Mouse (Mus musculus): ENCODE measurements around the gene Dhx32. TPM values are rescaled to one million over a fixed set of nuclear protein-coding genes. Genes with fewer than 3 reads are reported as not detected.
"Not testable (repeated sequence)": the region's sequence is repeated elsewhere in the genome, so short reads cannot be mapped to it uniquely, and the experiment has no call there.

The Dhx32 gene
- polyA plus RNA-seq, 1 experiment from 2014 or later = 51.0 TPM

DNA sequence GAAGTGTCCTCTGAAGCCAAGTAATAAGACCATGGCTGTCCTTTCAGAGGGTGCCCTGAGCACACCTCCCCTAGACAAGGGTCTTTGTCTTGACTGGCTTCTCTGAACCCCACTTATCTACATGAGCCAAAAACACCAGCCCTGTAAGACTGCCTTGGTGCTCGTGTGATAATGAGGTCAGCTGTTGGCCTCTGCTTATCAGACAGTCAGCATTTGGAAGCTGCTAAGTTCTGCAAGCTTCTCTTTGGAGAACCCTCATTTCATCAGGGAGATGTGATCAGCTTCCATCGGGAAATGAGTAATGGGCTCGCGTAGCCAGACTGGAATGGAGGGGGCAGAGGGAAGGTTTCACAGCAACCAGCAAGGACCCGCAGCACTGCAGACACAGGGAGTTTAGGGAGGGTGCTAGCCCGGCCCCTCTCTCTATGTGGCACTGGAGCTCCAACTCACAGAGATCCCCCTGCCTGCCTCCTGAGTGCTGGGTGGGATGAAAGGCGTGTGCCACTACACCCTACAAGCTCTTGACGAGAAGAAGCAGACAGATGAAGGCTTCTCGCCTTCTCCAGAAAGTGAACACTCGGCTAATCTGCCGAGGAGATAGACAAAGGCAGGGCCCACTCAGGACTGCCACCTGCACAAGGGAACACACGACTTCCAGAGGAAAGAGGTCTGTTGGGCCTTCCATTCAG is 84.4 kb downstream of the Dhx32 start:
- Histone ChIP-seq H3K4me1 (replicated peaks; ENCODE audit: control insufficient read depth, insufficient read depth, low read length) (no peaks in the 10 kb centered on the region), H3K4me3 (replicated peaks; ENCODE audit: low read length) (no peak overlapping the region), H3K27me3 (replicated peaks; ENCODE audit: control insufficient read depth, insufficient read depth, low read length) (no peaks in the 10 kb centered on the region), H3K9ac (replicated peaks; ENCODE audit: low read depth, low read length) (no peak overlapping the region), H3K36me3 (ENCODE audit: control insufficient read depth, insufficient read depth) (no peaks in the 10 kb centered on the region), H3K27ac (ENCODE audit: low read length) (no peak overlapping the region), H3K9me3 (ENCODE audit: control insufficient read depth, low read length) (no peaks in the 10 kb centered on the region), H3K4me2 (ENCODE audit: low read length) (no peak overlapping the region)
- ATAC-seq = no peak
- 90% methylated on average over 12 of the region's 12 CpGs for WGBS

DNA sequence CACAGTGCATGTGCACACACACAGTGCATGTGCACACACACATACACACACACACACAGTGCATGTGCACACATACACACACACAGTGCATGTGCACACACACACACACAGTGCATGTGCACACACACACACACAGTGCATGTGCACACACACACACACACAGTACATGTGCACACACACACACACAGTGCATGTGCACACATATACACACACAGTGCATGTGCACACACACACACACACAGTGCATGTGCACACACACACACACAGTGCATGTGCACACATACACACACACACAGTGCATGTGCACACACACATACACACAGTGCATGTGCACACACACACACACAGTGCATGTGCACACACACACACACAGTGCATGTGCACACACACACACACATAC is 96.9 kb downstream of the Dhx32 start:
- H3K9ac ChIP-seq (replicated peaks; ENCODE audit: low read depth, low read length); H3K27me3 ChIP-seq (replicated peaks; ENCODE audit: control insufficient read depth, insufficient read depth, low read length); H3K27ac ChIP-seq (ENCODE audit: low read length); H3K4me1 ChIP-seq (replicated peaks; ENCODE audit: control insufficient read depth, insufficient read depth, low read length); ATAC-seq; H3K9me3 ChIP-seq (ENCODE audit: control insufficient read depth, low read length); H3K4me3 ChIP-seq (replicated peaks; ENCODE audit: low read length); H3K4me2 ChIP-seq (ENCODE audit: low read length): not testable (repeated sequence)
- peaks cover 17% of the 10 kb centered on the region for H3K36me3 ChIP-seq (ENCODE audit: control insufficient read depth, insufficient read depth)

DNA sequence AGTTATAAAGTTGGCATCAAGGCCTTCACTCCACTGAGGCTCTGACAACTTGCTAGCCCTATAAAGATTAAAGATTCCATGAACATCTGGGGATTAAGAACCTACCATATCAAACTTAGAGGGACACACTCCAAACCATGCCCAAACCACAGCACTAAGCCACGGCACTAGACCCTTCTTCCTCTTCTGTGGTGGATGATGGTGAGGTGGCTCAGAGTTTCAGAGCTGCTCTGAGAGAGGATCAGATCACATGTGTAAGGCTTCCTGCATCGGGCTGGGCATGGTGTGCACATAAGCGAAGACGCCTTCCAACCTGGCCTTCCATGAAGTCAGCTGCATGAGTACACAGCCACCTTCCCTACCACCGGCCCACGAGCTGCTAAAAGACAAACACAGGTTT is 97.8 kb downstream of the Dhx32 start:
- Histone ChIP-seq H3K4me1 (replicated peaks; ENCODE audit: control insufficient read depth, insufficient read depth, low read length) (no peaks in the 10 kb centered on the region), H3K4me3 (replicated peaks; ENCODE audit: low read length) (no peak overlapping the region), H3K27me3 (replicated peaks; ENCODE audit: control insufficient read depth, insufficient read depth, low read length) (no peaks in the 10 kb centered on the region), H3K9ac (replicated peaks; ENCODE audit: low read depth, low read length) (no peak overlapping the region), H3K36me3 (ENCODE audit: control insufficient read depth, insufficient read depth) (peaks cover 12% of the 10 kb centered on the region), H3K27ac (ENCODE audit: low read length) (no peak overlapping the region), H3K9me3 (ENCODE audit: control insufficient read depth, low read length) (peaks cover 3% of the 10 kb centered on the region; the same call in 1 of the 2 replicates), H3K4me2 (ENCODE audit: low read length) (no peak overlapping the region)
- ATAC-seq = no peak
- 95% methylated on average over 6 of the region's 6 CpGs for WGBS

DNA sequence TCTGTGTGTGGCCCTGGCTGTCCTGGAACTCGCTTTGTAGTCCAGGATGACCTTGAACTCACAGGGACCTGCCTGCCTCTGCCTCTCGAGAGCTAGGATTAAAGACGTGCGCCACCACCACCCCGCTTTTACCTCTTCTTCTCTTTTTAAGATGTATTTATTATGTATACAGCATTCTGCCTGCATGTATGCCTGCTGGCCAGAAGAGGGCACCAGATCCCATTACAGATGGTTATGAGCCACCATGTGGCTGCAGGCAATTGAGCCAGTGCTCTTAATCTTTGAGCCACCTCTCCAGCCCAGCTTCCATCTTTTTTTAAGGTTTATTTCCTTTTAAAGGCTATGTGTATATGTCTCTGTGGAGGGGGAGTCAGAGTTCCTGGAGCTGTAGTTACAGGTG is 98.4 kb downstream of the Dhx32 start:
- WGBS = 84% methylated on average over 5 of the region's 5 CpGs
- Histone ChIP-seq H3K4me1 (replicated peaks; ENCODE audit: control insufficient read depth, insufficient read depth, low read length) (no peaks in the 10 kb centered on the region), H3K4me3 (replicated peaks; ENCODE audit: low read length) (no peak overlapping the region), H3K36me3 (ENCODE audit: control insufficient read depth, insufficient read depth) (peaks cover 7% of the 10 kb centered on the region), H3K27ac (ENCODE audit: low read length) (no peak overlapping the region), H3K9ac (replicated peaks; ENCODE audit: low read depth, low read length) (no peak overlapping the region), H3K9me3 (ENCODE audit: control insufficient read depth, low read length) (peaks cover 3% of the 10 kb centered on the region; the same call in 1 of the 2 replicates), H3K4me2 (ENCODE audit: low read length) (no peak overlapping the region), H3K27me3 (replicated peaks; ENCODE audit: control insufficient read depth, insufficient read depth, low read length) (no peaks in the 10 kb centered on the region)
- no peak for ATAC-seq

DNA sequence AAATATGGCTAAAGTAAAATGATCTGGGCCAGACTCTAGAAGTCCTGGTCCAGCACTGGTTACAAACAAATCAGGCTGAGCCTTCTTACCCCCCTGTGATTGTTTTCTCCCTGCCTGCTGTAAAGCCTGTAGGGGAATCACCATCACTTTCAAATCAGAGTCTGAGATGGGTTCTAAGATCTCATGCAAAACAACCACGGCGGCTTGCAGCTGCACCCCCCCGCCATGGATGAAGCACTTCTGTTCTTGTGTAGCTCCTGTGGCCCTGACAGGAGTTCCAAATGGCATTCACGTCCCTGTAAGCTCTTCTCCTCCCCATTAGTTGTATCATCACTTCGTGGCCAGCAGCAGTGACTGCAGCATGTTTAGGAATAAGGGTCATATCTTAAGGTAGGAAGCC is 98.9 kb downstream of the Dhx32 start:
- Histone ChIP-seq H3K4me1 (replicated peaks; ENCODE audit: control insufficient read depth, insufficient read depth, low read length) (no peaks in the 10 kb centered on the region), H3K27ac (ENCODE audit: low read length) (no peak overlapping the region), H3K4me3 (replicated peaks; ENCODE audit: low read length) (no peak overlapping the region), H3K27me3 (replicated peaks; ENCODE audit: control insufficient read depth, insufficient read depth, low read length) (no peaks in the 10 kb centered on the region), H3K9ac (replicated peaks; ENCODE audit: low read depth, low read length) (no peak overlapping the region), H3K9me3 (ENCODE audit: control insufficient read depth, low read length) (peaks cover 3% of the 10 kb centered on the region; the same call in 1 of the 2 replicates), H3K36me3 (ENCODE audit: control insufficient read depth, insufficient read depth) (peaks cover 2% of the 10 kb centered on the region), H3K4me2 (ENCODE audit: low read length) (no peak overlapping the region)
- no peak for ATAC-seq
- WGBS = 84% methylated on average over 5 of the region's 5 CpGs

DNA sequence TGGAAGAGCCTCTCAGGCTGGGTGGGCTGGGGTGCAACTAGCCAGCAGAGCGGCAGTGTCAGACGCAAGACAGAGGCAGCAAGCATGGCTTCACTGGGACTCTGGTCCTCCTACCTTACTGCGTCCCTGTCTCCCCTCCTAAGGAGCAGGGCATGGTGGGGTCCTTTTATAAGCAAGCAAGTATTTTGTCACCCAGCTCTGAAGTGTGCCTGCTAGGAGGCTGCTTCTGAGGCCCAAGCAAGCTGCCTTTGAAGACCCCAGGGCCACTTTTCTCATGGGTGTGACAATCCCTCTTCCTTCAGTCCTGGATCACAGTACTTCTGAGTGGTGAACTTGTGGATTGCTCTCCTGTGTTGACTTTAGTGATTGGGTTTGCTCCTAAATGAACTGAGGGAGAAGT is 102.6 kb downstream of the Dhx32 start, which contains the start of gene Mmp21:
Gene Mmp21, minus strand, starts transcription at position 101 of the 400 bp plus-strand sequence.
- Histone ChIP-seq H3K4me1 (replicated peaks; ENCODE audit: control insufficient read depth, insufficient read depth, low read length) (no peaks in the 10 kb centered on the region), H3K4me2 (ENCODE audit: low read length) (no peak within 1 kb of the TSS), H3K9me3 (ENCODE audit: control insufficient read depth, low read length) (no peaks in the 10 kb centered on the region; the same call in 1 of the 2 replicates), H3K27ac (ENCODE audit: low read length) (no peak within 1 kb of the TSS), H3K36me3 (ENCODE audit: control insufficient read depth, insufficient read depth) (no peaks in the 10 kb centered on the region), H3K4me3 (replicated peaks; ENCODE audit: low read length) (no peak within 1 kb of the TSS), H3K9ac (replicated peaks; ENCODE audit: low read depth, low read length) (no peak within 1 kb of the TSS), H3K27me3 (replicated peaks; ENCODE audit: control insufficient read depth, insufficient read depth, low read length) (no peaks in the 10 kb centered on the region)
- 88% methylated on average over 3 of the region's 3 CpGs for WGBS
- ATAC-seq = no peak

DNA sequence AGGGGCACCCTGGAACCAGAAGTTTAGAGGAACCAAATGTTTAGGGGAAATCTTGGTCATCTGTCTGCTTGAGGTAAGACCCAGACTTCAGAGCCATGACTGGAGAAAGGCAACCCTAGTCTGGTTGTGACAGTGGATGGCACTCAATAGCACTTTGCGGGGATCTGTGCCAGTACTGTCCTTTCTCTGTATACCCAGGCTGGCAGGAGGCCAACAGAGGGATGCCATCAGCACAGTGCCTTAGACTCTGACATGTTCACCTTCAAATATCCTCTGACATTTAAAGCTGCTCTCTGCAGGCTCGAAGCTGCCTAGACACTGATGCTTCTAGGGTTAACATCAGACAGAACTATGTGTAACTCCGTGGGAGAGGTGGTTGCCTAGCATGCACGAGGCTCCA is 103.1 kb downstream of the Dhx32 start:
- H3K4me1 ChIP-seq (replicated peaks; ENCODE audit: control insufficient read depth, insufficient read depth, low read length) = no peaks in the 10 kb centered on the region
- H3K36me3 ChIP-seq (ENCODE audit: control insufficient read depth, insufficient read depth) = no peaks in the 10 kb centered on the region
- no peak overlapping the region for H3K27ac ChIP-seq (ENCODE audit: low read length)
- no peak overlapping the region for H3K4me2 ChIP-seq (ENCODE audit: low read length)
- no peak for ATAC-seq
- no peaks in the 10 kb centered on the region; the same call in 1 of the 2 replicates for H3K9me3 ChIP-seq (ENCODE audit: control insufficient read depth, low read length)
- H3K27me3 ChIP-seq (replicated peaks; ENCODE audit: control insufficient read depth, insufficient read depth, low read length) = no peaks in the 10 kb centered on the region
- H3K4me3 ChIP-seq (replicated peaks; ENCODE audit: low read length) = no peak overlapping the region
- H3K9ac ChIP-seq (replicated peaks; ENCODE audit: low read depth, low read length) = no peak overlapping the region
- 59% methylated on average over 4 of the region's 4 CpGs for WGBS

DNA sequence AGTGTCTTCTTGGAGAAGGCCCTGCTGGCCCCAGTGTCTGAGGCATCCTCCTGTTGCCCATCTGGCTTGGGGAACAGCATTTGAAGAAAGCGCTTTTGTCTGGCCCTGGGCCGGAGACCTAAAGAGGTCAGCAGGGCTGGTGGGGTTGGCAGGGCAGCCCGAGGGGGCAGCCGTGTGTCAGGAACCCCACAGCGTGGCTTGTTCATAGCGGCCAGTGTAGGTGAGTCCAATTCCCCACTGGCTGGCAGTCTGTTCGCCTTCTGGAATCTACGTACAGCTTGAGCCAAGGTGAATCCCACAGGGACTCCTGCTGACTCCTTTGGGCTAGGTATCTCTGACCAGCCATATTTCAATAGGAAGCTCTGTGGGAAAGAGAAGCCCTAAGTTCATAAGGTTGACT is 103.8 kb downstream of the Dhx32 start:
- Histone ChIP-seq H3K9ac (replicated peaks; ENCODE audit: low read depth, low read length) (no peak overlapping the region), H3K9me3 (ENCODE audit: control insufficient read depth, low read length) (no peaks in the 10 kb centered on the region), H3K4me2 (ENCODE audit: low read length) (no peak overlapping the region), H3K27me3 (replicated peaks; ENCODE audit: control insufficient read depth, insufficient read depth, low read length) (no peaks in the 10 kb centered on the region), H3K36me3 (ENCODE audit: control insufficient read depth, insufficient read depth) (no peaks in the 10 kb centered on the region), H3K4me1 (replicated peaks; ENCODE audit: control insufficient read depth, insufficient read depth, low read length) (no peaks in the 10 kb centered on the region), H3K4me3 (replicated peaks; ENCODE audit: low read length) (no peak overlapping the region), H3K27ac (ENCODE audit: low read length) (no peak overlapping the region)
- 88% methylated on average over 8 of the region's 8 CpGs for WGBS
- no peak for ATAC-seq

DNA sequence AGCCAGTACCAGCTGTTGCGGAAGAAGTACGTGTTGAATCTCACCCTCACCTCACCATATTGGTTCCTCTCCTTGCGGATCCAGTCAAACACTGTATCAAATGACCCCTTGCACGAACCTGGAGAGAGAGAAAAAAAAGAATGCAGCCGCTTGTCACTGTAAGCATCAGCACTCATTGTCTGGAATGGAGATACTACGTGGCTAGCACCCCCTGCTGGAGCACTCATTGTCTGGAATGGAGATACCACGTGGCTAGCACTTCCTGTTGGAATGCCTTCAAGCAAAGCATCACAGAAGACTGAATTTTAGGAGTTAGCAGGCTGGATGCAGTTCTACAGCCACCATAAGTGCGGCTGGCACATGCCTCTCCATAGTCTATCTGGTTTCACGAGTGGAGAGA is 106.5 kb downstream of the Dhx32 start:
- Histone ChIP-seq H3K27ac (ENCODE audit: low read length) (no peak overlapping the region), H3K27me3 (replicated peaks; ENCODE audit: control insufficient read depth, insufficient read depth, low read length) (no peaks in the 10 kb centered on the region), H3K36me3 (ENCODE audit: control insufficient read depth, insufficient read depth) (peaks cover 9% of the 10 kb centered on the region; the same call in 1 of the 2 replicates), H3K4me1 (replicated peaks; ENCODE audit: control insufficient read depth, insufficient read depth, low read length) (no peaks in the 10 kb centered on the region), H3K4me3 (replicated peaks; ENCODE audit: low read length) (no peak overlapping the region), H3K4me2 (ENCODE audit: low read length) (no peak overlapping the region), H3K9me3 (ENCODE audit: control insufficient read depth, low read length) (no peaks in the 10 kb centered on the region), H3K9ac (replicated peaks; ENCODE audit: low read depth, low read length) (no peak overlapping the region)
- ATAC-seq = no peak
- WGBS = 70% methylated on average over 9 of the region's 9 CpGs
